Mouse (Mus musculus) megakaryocyte, adult 5-6 weeks (primary cell): ENCODE results near the gene Olfr691. TPM values are rescaled to one million over a fixed set of nuclear protein-coding genes. Genes with fewer than 3 reads are reported as not detected.
"Not testable (repeated sequence)": the region's sequence is repeated elsewhere in the genome, so short reads cannot be mapped to it uniquely, and the experiment has no call there.

ENCODE experiments used
- ATAC-seq: 2 replicates; pipeline ENCODE4 v1.8.0; 2016; ENCODE audit warnings: mild to moderate bottlenecking, inconsistent platforms; ENCODE audit not compliant: poor library complexity, severe bottlenecking
- total RNA-seq, 2 experiments: library from RNA; stranded (forward) in 1 of 2; stranded (reverse) in 1 of 2; fragments of 153-499, 151-499 nt in 1 of 2; fragments of 221-1000, 200-1000 nt in 1 of 2; gene quantifications; 2 replicates each; pipeline versions ENCODE4 v1.2.3 to v1.2.4; 2015 to 2017

The Olfr691 gene
- total RNA-seq (2015) (not detected in 2 replicates), total RNA-seq (2017) (not detected in 2 replicates)

DNA sequence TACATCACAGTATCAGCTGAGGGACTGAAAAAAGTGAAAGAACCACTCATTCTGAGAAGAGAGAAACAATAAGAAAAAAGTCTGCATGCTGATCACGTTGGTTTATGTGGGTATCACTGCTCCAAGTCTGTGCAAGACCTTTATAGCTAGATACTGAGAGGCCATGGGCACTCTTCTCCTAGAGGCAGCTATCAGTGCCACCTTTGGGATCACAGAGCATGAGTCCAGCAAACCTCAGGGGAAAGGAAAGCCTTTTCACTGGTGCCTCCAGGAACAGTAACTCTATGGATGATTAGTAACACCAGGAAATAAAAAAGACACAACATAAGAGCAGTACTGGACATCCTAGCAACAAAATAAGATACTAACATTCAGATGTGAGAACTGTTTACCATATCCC lies at the start of gene Olfr691:
Gene Olfr691, minus strand, starts transcription at position 101 of the 400 bp plus-strand sequence.
- no peak for ATAC-seq

DNA sequence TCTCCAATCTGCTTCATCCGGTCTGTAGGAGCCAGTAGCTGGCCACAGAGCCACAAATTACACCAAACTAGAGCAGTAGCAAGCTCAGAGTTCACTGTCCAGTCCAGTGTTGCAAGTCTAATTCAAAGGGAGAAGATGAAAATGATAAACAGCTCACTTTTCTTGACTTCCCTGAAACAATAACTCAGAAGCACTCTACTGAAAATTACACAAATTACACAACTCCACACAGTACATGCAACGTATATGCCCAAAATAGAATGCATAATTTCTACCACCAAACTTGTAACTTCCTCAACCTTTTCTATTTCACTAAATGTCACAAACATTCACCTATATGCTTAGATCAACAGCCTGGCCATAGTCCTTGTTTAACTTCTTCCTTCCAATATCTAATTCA lies 48.2 kb upstream of the Olfr691 start:
- ATAC-seq = peak; percentile 69

DNA sequence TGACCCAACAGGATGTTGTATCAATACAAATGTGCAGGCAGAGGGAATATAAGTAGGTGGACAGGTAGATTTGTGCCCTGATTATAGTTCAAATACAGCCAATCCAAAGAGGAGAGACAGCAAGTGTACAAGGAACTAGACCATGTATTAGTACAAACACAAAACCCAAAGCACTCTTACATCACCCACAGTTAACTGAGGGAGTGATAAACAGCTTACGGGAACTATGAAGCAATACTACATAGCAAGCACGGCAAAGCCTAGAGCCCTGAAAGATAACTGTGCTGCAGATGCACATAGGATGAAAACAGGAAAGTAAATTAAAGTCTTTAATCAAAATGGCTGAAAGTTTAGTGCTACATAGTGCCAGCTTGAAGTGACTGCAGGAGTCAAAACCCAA lies 45.6 kb upstream of the Olfr691 start:
- ATAC-seq = peak; percentile 74

DNA sequence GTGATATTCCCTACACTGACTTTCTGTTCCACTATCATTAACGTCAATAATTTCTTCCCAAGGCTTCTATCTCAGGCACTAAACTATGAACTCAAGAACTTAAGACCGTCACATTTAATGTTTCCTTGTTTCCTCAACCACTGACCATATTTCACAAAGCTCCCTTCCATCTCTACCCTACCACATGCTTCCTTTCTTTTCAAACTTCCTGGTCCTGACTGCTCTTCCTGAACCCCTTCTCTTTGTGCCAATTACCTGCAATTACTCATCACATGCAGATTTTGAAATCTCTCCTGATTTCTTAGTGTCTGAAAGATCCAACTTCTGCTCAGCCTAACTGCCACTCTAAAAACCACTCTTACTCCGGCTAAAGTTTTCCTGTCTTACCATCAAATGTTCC lies 38.3 kb upstream of the Olfr691 start:
- ATAC-seq = peak; percentile 31; the same call in 1 of the 2 replicates

DNA sequence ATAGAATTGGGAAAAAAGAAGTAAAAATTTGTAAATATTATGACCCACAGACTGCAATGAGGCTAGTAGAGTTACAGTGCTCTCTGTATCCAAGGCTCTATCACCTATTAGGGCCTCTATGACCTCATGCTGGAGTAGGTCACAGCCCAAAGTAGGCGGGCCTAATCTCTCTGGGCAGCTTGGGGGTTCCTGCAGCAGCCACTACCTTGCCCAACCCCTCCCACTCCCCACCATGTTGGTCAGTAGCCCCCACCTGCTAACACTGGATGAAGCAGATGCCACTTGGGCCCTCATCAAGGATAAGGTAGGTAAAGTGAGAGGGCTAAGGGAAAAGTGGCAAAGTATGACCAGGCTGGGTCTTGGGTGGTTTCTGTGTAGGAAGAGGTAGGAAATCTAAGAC lies 32.8 kb upstream of the Olfr691 start, which contains the start of gene Gm5901:
Gene Gm5901, plus strand, starts transcription at position 173 of the 400 bp plus-strand sequence.
- no peak for ATAC-seq

DNA sequence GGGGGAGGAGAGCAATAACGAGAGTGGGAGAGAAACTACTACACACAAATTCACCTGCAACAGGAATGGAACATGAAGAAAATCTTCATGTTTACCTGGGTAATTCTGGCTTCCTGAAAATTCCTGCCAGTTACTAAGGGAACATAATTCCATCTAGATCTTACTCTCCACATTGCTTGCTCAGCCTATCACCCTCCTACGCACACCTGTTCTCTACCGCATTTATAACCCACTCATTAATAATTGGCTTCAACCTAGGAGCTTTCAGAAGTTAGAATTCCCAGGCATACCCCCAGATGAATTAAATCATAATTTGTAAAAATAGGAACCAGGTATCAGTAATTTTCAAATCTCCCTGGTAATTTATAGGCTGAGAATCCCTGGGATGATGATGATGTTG lies 31.9 kb upstream of the Olfr691 start:
- ATAC-seq = no peak

DNA sequence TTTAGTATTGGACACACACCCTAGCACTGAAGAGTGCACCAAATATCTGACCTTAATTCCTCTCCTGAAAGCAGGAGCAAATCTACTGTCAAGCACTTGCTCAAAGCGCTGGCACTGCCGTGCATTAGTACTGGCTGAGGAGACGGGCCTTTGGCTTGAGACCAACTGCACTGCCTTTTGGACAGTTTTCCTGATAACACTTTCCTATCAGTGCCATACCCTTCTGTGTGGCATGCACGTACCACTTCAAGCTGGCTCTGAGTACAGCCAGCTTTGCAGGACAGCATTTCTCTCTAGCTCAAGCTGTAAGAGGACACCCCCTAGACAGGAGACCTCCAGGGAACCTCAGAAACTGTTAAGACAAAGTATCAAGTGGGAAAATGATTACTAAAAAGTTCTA lies 31.4 kb upstream of the Olfr691 start:
- peak; percentile 6 for ATAC-seq

DNA sequence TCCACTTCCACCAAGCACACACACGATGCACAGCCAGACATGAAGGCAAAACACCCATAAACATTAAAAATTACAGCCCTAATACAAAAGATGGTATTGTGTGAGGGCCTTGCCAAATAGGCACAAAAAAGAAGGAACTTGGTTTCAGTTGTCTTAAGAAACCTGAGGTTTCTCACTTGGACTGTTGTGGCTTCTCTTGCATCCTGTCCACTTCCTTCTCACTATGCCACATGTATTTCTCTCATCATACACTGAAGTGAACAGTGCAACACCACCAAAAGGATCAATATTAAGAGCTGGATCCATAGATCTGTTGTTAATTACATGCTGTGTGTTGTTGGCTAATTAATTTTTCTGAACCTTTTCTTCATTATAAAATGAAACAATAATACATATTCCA lies 30.8 kb upstream of the Olfr691 start:
- ATAC-seq = peak; percentile 90

DNA sequence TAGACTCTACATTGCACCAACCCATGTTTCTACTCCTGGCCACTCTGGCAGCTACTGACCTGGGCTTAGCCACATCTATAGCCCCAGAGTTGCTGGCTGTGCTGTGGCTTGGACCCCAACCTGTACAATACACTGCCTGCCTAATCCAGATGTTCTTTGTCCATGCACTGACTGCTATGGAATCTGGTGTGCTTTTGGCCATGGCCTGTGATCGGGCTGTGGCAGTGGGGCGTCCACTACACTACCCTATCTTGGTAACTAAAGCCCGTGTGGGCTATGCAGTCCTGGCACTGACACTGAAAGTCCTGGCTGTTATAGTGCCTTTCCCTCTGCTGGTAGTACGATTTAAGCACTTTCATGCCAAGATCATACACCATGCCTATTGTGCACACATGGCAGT lies 26.5 kb upstream of the Olfr691 start:
- ATAC-seq = no peak

DNA sequence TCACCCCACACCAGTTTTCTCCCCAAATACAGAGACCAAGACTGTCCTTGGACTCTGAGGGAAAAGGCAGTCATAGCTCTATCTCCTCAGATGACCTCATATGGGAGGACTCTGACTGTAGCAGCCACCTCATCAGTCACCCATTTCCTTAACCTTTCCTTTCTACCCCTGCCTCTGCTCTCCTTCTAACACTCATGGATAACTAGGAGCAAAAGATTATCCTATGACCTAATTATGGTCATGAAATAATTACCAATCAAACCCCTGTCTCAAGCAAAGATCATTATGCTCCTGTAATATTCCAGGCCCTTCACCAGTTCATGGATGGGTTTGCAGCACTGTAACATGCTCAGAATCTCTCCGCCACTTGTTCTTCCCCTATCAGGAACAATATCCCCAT lies 25.9 kb upstream of the Olfr691 start, which contains the start of gene Olfr692:
Gene Olfr692, plus strand, starts transcription at position 301 of the 400 bp plus-strand sequence.
- ATAC-seq = no peak

DNA sequence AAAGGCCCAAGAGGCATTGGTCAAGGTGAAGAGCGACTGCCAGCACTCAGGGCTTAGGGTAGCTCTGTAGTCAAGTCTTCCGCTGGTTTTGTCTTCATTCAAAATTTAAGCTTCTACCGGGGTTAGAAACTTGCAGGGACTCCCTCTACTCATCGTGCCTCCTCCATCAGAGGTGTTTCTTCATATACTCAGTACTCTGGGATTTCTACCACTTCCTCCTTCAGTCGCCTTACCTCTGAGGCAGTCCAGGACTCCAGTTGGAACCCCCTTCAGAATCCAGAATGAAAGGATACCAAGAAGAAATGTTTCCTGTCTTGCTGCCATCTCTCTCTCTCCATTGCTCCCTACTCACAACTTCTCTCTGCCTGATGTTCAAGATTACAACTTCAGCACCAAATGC lies 25.2 kb upstream of the Olfr691 start:
- ATAC-seq = peak; percentile 35; the same call in 1 of the 2 replicates

DNA sequence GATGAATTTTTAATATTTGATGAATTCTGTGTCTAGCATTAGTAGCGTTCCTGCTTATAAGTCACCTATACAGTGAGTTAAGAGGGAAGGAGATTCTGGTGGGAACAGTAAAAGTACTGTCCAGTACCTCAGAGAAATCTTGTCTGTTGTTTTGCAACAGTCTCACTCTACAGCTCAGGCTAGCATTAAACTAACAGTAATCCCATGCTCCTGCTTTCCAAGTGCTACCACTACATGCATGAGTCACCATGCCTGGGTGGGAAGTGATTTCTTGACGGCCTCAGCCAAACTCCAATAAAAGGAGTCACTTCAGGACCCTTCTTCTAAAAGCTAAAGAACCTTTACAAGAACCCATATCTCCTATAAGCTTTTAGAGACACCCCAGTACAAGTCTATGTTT lies 19.6 kb upstream of the Olfr691 start:
- ATAC-seq = no peak

DNA sequence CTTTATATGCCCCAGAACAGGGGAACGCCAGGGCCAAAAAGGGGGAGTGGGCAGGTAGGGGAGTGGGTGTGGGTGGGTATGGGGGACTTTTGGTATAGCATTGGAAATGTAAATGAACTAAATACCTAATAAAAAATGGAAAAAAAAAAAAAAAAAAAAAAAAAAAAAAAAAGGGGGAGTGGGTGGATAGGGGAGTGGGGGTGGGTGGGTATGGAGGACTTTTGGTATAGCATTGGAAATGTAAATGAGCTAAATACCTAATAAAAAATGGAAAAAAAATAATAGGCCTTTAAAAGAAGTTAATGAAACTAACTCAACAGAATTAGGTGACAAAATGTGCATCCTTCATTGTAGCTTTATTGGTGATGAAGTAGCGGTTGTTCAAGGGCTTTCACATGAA lies 14.4 kb upstream of the Olfr691 start:
- not testable (repeated sequence) for ATAC-seq

DNA sequence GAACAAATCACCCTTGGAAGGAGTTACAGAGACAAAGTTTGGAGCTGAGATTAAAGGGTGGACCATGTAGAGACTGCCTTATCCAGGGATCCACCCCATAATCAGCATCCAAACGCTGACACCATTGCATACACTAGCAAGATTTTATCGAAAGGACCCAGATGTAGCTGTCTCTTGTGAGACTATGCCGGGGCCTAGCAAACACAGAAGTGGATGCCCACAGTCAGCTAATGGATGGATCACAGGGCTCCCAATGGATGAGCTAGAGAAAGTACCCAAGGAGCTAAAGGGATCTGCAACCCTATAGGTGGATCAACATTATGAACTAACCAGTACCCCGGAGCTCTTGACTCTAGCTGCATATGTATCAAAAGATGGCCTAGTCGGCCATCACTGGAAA lies 14.0 kb upstream of the Olfr691 start:
- not testable (repeated sequence) for ATAC-seq

DNA sequence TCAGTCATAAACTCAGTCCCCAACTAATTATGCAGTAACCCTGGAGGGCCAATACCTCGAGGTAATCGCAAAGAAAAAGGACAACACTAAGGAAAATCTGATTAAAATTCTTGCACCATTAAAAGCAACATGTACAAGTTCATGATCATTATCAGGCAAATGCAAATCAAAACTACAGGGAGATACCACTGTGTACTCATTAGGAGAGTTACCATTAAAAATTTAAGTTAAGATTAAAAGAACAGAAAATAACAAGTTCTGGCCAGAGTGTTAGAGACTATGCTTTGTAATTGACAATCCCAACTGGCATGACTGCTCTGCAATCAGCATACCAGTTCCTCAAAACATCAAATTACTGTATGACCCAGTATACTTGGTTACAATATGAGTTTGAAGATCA lies 682 bp upstream of the Olfr691 start:
- no peak for ATAC-seq

DNA sequence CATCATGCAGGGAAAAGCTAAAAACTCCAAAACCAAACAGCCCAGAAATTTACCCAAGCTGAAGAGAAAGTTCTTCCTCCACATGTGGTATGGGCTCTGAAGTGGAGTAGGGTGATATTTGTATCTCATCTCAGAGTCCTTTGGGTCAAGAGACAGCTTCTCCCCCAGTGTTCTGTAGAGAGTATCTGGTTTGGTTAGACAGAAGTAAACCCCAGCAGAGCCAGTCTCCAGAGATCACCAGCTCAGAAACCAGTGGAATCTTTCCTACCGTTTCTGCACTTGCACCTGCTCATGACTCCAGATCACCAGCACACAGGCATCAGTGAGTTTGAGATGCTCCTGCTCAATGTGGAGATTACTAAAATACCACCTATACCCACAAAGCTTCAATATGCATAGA lies 8.1 kb downstream of the Olfr691 start, which contains the start of gene Olfr690:
Gene Olfr690, minus strand, starts transcription at position 101 of the 400 bp plus-strand sequence.
- no peak for ATAC-seq

DNA sequence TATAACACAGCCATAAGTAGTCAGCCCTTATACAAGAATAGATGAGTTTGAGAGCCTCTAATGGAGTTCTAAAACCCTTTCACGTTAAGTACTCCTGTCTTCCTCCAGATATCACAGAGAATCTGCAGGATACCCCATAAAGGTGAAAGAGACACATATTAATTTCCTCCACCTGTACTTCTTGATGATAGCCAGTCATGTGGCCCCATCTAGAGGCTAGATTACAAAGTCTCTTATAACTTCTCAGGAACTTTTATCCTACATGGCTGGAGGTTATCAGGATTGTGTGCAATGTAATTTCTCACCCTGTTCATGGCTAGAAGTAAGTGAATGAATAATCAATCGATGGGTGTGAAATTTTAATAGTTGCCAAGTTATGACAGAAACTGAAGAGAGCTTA lies 16.8 kb downstream of the Olfr691 start:
- no peak for ATAC-seq

DNA sequence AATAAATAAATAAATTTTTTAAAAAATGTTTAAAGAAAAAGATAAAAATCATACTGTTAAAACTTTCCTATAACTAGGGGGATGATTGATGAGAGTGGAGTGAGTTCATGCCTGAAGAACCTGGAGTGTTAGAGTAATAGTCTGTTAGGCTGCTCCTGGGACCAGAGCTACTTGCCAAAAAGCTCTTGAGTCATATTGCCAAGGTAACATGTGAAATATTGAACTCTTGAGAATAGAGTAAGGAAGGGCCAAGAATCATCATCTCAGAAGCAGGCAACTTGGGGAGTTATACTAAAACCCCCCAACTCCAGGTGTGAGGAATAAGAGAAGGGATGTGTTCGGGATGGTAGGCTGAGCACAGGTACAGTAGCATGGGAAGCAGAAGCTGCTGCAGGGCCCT lies 31.2 kb downstream of the Olfr691 start, which contains the start of gene Olfr689:
Gene Olfr689, plus strand, starts transcription at position 301 of the 400 bp plus-strand sequence.
- no peak for ATAC-seq

DNA sequence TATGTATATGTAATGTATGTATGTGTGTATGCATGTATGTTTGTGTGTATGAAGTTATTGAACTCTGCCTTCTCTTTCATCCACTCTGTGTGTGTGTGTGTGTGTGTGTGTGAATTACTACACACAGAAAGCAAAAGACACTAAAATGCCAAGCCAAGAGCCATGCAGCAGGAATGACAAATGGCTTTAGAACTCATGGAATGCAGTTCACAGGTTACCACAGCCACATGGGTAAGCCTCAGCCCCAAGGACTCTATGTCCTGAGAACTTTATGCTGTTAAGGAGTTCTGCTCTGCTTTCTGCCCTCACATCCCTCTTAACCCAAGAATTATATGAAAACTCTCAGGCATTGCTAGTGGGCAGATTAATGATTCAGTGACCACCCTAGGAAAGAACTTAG lies 52.0 kb downstream of the Olfr691 start:
- ATAC-seq = no peak

DNA sequence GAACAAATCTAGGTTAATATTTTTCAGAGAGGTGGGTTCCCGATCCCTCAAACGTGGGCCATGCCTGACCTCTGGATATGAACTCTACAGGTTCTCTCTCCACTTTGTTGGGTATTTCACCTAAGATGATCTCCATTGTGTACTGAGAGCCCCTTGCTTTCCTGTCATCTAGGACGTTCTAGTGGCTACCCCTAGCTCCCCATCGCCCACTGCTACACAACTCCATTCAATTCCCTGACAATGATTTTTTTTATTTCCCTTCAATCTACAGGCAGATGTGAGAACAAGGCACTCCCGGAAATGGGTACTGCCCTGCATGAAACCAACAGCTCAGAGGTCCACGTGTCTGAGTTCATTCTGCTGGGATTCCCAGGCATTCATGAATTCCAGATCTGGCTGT lies 54.3 kb downstream of the Olfr691 start, which contains the start of gene Olfr688:
Gene Olfr688, plus strand, starts transcription at position 301 of the 400 bp plus-strand sequence.
- no peak for ATAC-seq
